Mouse (Mus musculus) ovary, postnatal 10 days (tissue): ENCODE measurements around the gene Arhgap23.

Experiments used
- DNase-seq: peaks from one replicate; pipeline ENCODE4 v3.0.0; 2022; ENCODE audit warnings: low spot score

Arhgap23 gene

GRCm38 (mm10) chr11:97406094-97406951, 9.0 kb upstream of the Arhgap23 start:
- DNase-seq, result no peak

GRCm38 (mm10) chr11:97407456-97407855, 7.9 kb upstream of the Arhgap23 start:
- DNase-seq, result no peak

GRCm38 (mm10) chr11:97408171-97408570, 7.2 kb upstream of the Arhgap23 start:
- DNase-seq, result peak; percentile 56

- DNase-seq, result no peak
These were observed 4.4 kb upstream of the Arhgap23 start for GRCm38 (mm10) chr11:97410958-97411357.

GRCm38 (mm10) chr11:97412117-97412516, 3.2 kb upstream of the Arhgap23 start:
- no peak for DNase-seq

GRCm38 (mm10) chr11:97412808-97413347, 2.5 kb upstream of the Arhgap23 start:
- no peak for DNase-seq

- DNase-seq, result peak; percentile 46
These were observed 641 bp downstream of the Arhgap23 start for GRCm38 (mm10) chr11:97415712-97416636.

GRCm38 (mm10) chr11:97416637-97417035, 1.3 kb downstream of the Arhgap23 start:
- no peak for DNase-seq

- DNase-seq, result no peak
These were observed 3.7 kb downstream of the Arhgap23 start for GRCm38 (mm10) chr11:97418834-97419539.

GRCm38 (mm10) chr11:97419540-97419900, 4.2 kb downstream of the Arhgap23 start:
- no peak for DNase-seq

GRCm38 (mm10) chr11:97422507-97422906, 7.2 kb downstream of the Arhgap23 start:
- no peak for DNase-seq

- DNase-seq, result no peak
These were observed 8.9 kb downstream of the Arhgap23 start for GRCm38 (mm10) chr11:97424092-97424692.

- no peak for DNase-seq
These were observed 9.5 kb downstream of the Arhgap23 start for GRCm38 (mm10) chr11:97424802-97425201.

- no peak for DNase-seq
These were observed 12.7 kb downstream of the Arhgap23 start for GRCm38 (mm10) chr11:97427794-97428725.

GRCm38 (mm10) chr11:97428726-97429077, 13.4 kb downstream of the Arhgap23 start:
- no peak for DNase-seq

- DNase-seq, result no peak
These were observed 14.3 kb downstream of the Arhgap23 start for GRCm38 (mm10) chr11:97429615-97430014.

GRCm38 (mm10) chr11:97432015-97432414, 16.7 kb downstream of the Arhgap23 start:
- DNase-seq, result no peak

GRCm38 (mm10) chr11:97432983-97433539, 17.7 kb downstream of the Arhgap23 start:
- DNase-seq, result no peak

GRCm38 (mm10) chr11:97434121-97434520, 18.8 kb downstream of the Arhgap23 start:
- DNase-seq, result no peak
